Mouse (Mus musculus): ENCODE measurements around the gene Gm2696. TPM values are rescaled to one million over a fixed set of nuclear protein-coding genes. Genes with fewer than 3 reads are reported as not detected.

Gm2696 gene
- polyA plus RNA-seq, 1 experiment from 2014 or later = not detected

- H3K9me3 ChIP-seq (replicated peaks) = no peaks in the 10 kb centered on the region
- no peak within 1 kb of the TSS for H3K9ac ChIP-seq
- no peak within 1 kb of the TSS for H3K27ac ChIP-seq
- no peaks in the 10 kb centered on the region for H3K4me1 ChIP-seq (replicated peaks)
- H3K4me2 ChIP-seq = no peak within 1 kb of the TSS
- H3K36me3 ChIP-seq = no peaks in the 10 kb centered on the region
- WGBS = 55% methylated on average over 9 of the region's 9 CpGs
- H3K27me3 ChIP-seq = 0 out of 2 replicates have a peak, but pooled peaks cover 4% of the 10 kb centered on the region
- no peak for ATAC-seq (replicated peaks; ENCODE audit: insufficient number of reproducible peaks, insufficient read depth, low FRiP score, low read depth)
- no peak within 1 kb of the TSS for H3K4me3 ChIP-seq
These were observed 38.1 kb downstream of the Gm2696 start, which contains the start of gene Gm10318 for GRCm38 (mm10) chr10:77852559-77852958. Gene Gm10318, plus strand, starts transcription at chr10:77852859.

GRCm38 (mm10) chr10:77861675-77862074, 47.2 kb downstream of the Gm2696 start, which contains the start of gene Gm3285:
Gene Gm3285, plus strand, starts transcription at chr10:77861975.
- Histone ChIP-seq H3K36me3 (no peaks in the 10 kb centered on the region), H3K9me3 (replicated peaks) (no peaks in the 10 kb centered on the region), H3K9ac (no peak within 1 kb of the TSS), H3K27ac (no peak within 1 kb of the TSS), H3K4me3 (no peak within 1 kb of the TSS), H3K27me3 (peaks cover 7% of the 10 kb centered on the region; the same call in 1 of the 2 replicates), H3K4me2 (no peak within 1 kb of the TSS), H3K4me1 (replicated peaks) (no peaks in the 10 kb centered on the region)
- ATAC-seq (replicated peaks; ENCODE audit: insufficient number of reproducible peaks, insufficient read depth, low FRiP score, low read depth) = no peak
- WGBS = 35% methylated on average over 7 of the region's 7 CpGs

- H3K36me3 ChIP-seq = no peaks in the 10 kb centered on the region
- peaks cover 11% of the 10 kb centered on the region; the same call in 1 of the 2 replicates for H3K27me3 ChIP-seq
- H3K27ac ChIP-seq = no peak overlapping the region
- ATAC-seq (replicated peaks; ENCODE audit: insufficient number of reproducible peaks, insufficient read depth, low FRiP score, low read depth) = peak; percentile 74
- H3K4me3 ChIP-seq = peak overlapping the region; percentile 13; the same call in 1 of the 2 replicates
- peak overlapping the region; percentile 33; the same call in 1 of the 2 replicates for H3K4me2 ChIP-seq
- 28% methylated on average over 14 of the region's 14 CpGs for whole genome bisulfite sequencing
- no peaks in the 10 kb centered on the region for H3K9me3 ChIP-seq (replicated peaks)
- no peak overlapping the region for H3K9ac ChIP-seq
- no peaks in the 10 kb centered on the region for H3K4me1 ChIP-seq (replicated peaks)
These were observed 49.7 kb downstream of the Gm2696 start for GRCm38 (mm10) chr10:77864067-77864761.

GRCm38 (mm10) chr10:77864762-77865143, 50.3 kb downstream of the Gm2696 start:
- H3K27ac ChIP-seq = no peak overlapping the region
- peak overlapping the region; percentile 33; the same call in 1 of the 2 replicates for H3K4me2 ChIP-seq
- H3K9me3 ChIP-seq (replicated peaks) = no peaks in the 10 kb centered on the region
- no peak overlapping the region for H3K9ac ChIP-seq
- peak overlapping the region; percentile 13; the same call in 1 of the 2 replicates for H3K4me3 ChIP-seq
- no peak for ATAC-seq (replicated peaks; ENCODE audit: insufficient number of reproducible peaks, insufficient read depth, low FRiP score, low read depth)
- WGBS = 24% methylated on average over 11 of the region's 11 CpGs
- H3K27me3 ChIP-seq = peaks cover 11% of the 10 kb centered on the region; the same call in 1 of the 2 replicates
- no peaks in the 10 kb centered on the region for H3K36me3 ChIP-seq
- no peaks in the 10 kb centered on the region for H3K4me1 ChIP-seq (replicated peaks)

GRCm38 (mm10) chr10:77867546-77867945, 53.1 kb downstream of the Gm2696 start:
- no peaks in the 10 kb centered on the region for H3K4me1 ChIP-seq (replicated peaks)
- no peak overlapping the region for H3K4me3 ChIP-seq
- H3K9ac ChIP-seq = no peak overlapping the region
- H3K9me3 ChIP-seq (replicated peaks) = no peaks in the 10 kb centered on the region
- no peak for ATAC-seq (replicated peaks; ENCODE audit: insufficient number of reproducible peaks, insufficient read depth, low FRiP score, low read depth)
- 0 out of 2 replicates have a peak, but pooled peaks cover 5% of the 10 kb centered on the region for H3K27me3 ChIP-seq
- 6% methylated on average over 1 of the region's 1 CpGs for WGBS
- H3K4me2 ChIP-seq = no peak overlapping the region
- no peak overlapping the region for H3K27ac ChIP-seq
- H3K36me3 ChIP-seq = no peaks in the 10 kb centered on the region

GRCm38 (mm10) chr10:77869651-77870050, 55.2 kb downstream of the Gm2696 start:
- Histone ChIP-seq H3K9me3 (replicated peaks) (no peaks in the 10 kb centered on the region), H3K27me3 (0 out of 2 replicates have a peak, but pooled peaks cover 5% of the 10 kb centered on the region), H3K27ac (no peak overlapping the region), H3K4me2 (no peak overlapping the region), H3K4me3 (no peak overlapping the region), H3K4me1 (replicated peaks) (no peaks in the 10 kb centered on the region), H3K9ac (no peak overlapping the region), H3K36me3 (no peaks in the 10 kb centered on the region)
- 79% methylated on average over 7 of the region's 7 CpGs for WGBS
- no peak for ATAC-seq (replicated peaks; ENCODE audit: insufficient number of reproducible peaks, insufficient read depth, low FRiP score, low read depth)

GRCm38 (mm10) chr10:77878985-77879384, 64.5 kb downstream of the Gm2696 start:
- Histone ChIP-seq H3K4me3 (no peak overlapping the region), H3K9ac (no peak overlapping the region), H3K27ac (no peak overlapping the region), H3K4me2 (no peak overlapping the region), H3K36me3 (no peaks in the 10 kb centered on the region), H3K27me3 (peaks cover 2% of the 10 kb centered on the region; the same call in 1 of the 2 replicates), H3K9me3 (replicated peaks) (no peaks in the 10 kb centered on the region), H3K4me1 (replicated peaks) (no peaks in the 10 kb centered on the region)
- WGBS = 55% methylated on average over 6 of the region's 6 CpGs
- no peak for ATAC-seq (replicated peaks; ENCODE audit: insufficient number of reproducible peaks, insufficient read depth, low FRiP score, low read depth)

- Histone ChIP-seq H3K36me3 (no peaks in the 10 kb centered on the region), H3K27ac (no peak overlapping the region), H3K4me1 (replicated peaks) (no peaks in the 10 kb centered on the region), H3K9me3 (replicated peaks) (no peaks in the 10 kb centered on the region), H3K4me3 (no peak overlapping the region), H3K9ac (no peak overlapping the region), H3K27me3 (peaks cover 4% of the 10 kb centered on the region; the same call in 1 of the 2 replicates), H3K4me2 (no peak overlapping the region)
- ATAC-seq (replicated peaks; ENCODE audit: insufficient number of reproducible peaks, insufficient read depth, low FRiP score, low read depth) = no peak
- whole genome bisulfite sequencing = 59% methylated on average over 3 of the region's 3 CpGs
These were observed 65.8 kb downstream of the Gm2696 start for GRCm38 (mm10) chr10:77880305-77880704.

GRCm38 (mm10) chr10:77882553-77882952, 68.1 kb downstream of the Gm2696 start:
- no peak overlapping the region for H3K4me3 ChIP-seq
- peaks cover 20% of the 10 kb centered on the region for H3K27me3 ChIP-seq
- H3K9ac ChIP-seq = no peak overlapping the region
- WGBS = 77% methylated on average over 5 of the region's 5 CpGs
- no peak overlapping the region for H3K27ac ChIP-seq
- no peak for ATAC-seq (replicated peaks; ENCODE audit: insufficient number of reproducible peaks, insufficient read depth, low FRiP score, low read depth)
- no peaks in the 10 kb centered on the region for H3K4me1 ChIP-seq (replicated peaks)
- no peak overlapping the region for H3K4me2 ChIP-seq
- no peaks in the 10 kb centered on the region for H3K9me3 ChIP-seq (replicated peaks)
- H3K36me3 ChIP-seq = no peaks in the 10 kb centered on the region

Other genes starting within 250 kb of the Gm2696 start
- gene Pttg1ip, start 233.0 kb upstream of the Gm2696 start, polyA plus RNA-seq (2015; fragmentation: Nextera tagmentation; extraction: Ambion mirVana) = 105 and 125 TPM in 2 replicates
- gene Sumo3, start 208.6 kb upstream of the Gm2696 start, polyA plus RNA-seq (2015; fragmentation: Nextera tagmentation; extraction: Ambion mirVana) = 138 and 169 TPM in 2 replicates
- gene Gm49325, start 208.5 kb upstream of the Gm2696 start, polyA plus RNA-seq (2015; fragmentation: Nextera tagmentation; extraction: Ambion mirVana) = 0.60 and 3.9 TPM in 2 replicates
- 66.3 and 85.1 TPM in 2 replicates for gene Ube2g2, start 192.4 kb upstream of the Gm2696 start, polyA plus RNA-seq (2015; fragmentation: Nextera tagmentation; extraction: Ambion mirVana)
- 0.42 TPM in 1 of 2 replicates, not detected in the other for gene Tspear, start 128.1 kb upstream of the Gm2696 start, polyA plus RNA-seq (2015; fragmentation: Nextera tagmentation; extraction: Ambion mirVana)
- not detected in 2 replicates for gene Gm19402, start 123.9 kb upstream of the Gm2696 start, polyA plus RNA-seq (2015; fragmentation: Nextera tagmentation; extraction: Ambion mirVana)
- not detected in 2 replicates for gene Gm9508, start 117.4 kb upstream of the Gm2696 start, polyA plus RNA-seq (2015; fragmentation: Nextera tagmentation; extraction: Ambion mirVana)
- not detected in 2 replicates for gene Gm10272, start 108.1 kb upstream of the Gm2696 start, polyA plus RNA-seq (2015; fragmentation: Nextera tagmentation; extraction: Ambion mirVana)
- gene Gm10024, start 103.2 kb upstream of the Gm2696 start, polyA plus RNA-seq (2015; fragmentation: Nextera tagmentation; extraction: Ambion mirVana) = not detected in 2 replicates
- gene Gm10142, start 98.9 kb upstream of the Gm2696 start, polyA plus RNA-seq (2015; fragmentation: Nextera tagmentation; extraction: Ambion mirVana) = not detected in 2 replicates
- gene Krtap12-1, start 94.1 kb upstream of the Gm2696 start, polyA plus RNA-seq (2015; fragmentation: Nextera tagmentation; extraction: Ambion mirVana) = not detected in 2 replicates
- gene Gm10100, start 88.2 kb upstream of the Gm2696 start, polyA plus RNA-seq (2015; fragmentation: Nextera tagmentation; extraction: Ambion mirVana) = not detected in 2 replicates
- gene Gm18596, start 72.0 kb upstream of the Gm2696 start, polyA plus RNA-seq (2015; fragmentation: Nextera tagmentation; extraction: Ambion mirVana) = not detected in 2 replicates
- not detected in 2 replicates for gene Gm9736, start 63.3 kb upstream of the Gm2696 start, polyA plus RNA-seq (2015; fragmentation: Nextera tagmentation; extraction: Ambion mirVana)
- gene Gm3233, start 55.0 kb upstream of the Gm2696 start, polyA plus RNA-seq (2015; fragmentation: Nextera tagmentation; extraction: Ambion mirVana) = not detected in 2 replicates
- not detected in 2 replicates for gene Gm3238, start 43.4 kb upstream of the Gm2696 start, polyA plus RNA-seq (2015; fragmentation: Nextera tagmentation; extraction: Ambion mirVana)
- gene Gm7138, start 37.7 kb upstream of the Gm2696 start, polyA plus RNA-seq (2015; fragmentation: Nextera tagmentation; extraction: Ambion mirVana) = not detected in 2 replicates
- not detected in 2 replicates for gene Gm3250, start 32.1 kb upstream of the Gm2696 start, polyA plus RNA-seq (2015; fragmentation: Nextera tagmentation; extraction: Ambion mirVana)
- not detected in 2 replicates for gene Gm7137, start 26.5 kb upstream of the Gm2696 start, polyA plus RNA-seq (2015; fragmentation: Nextera tagmentation; extraction: Ambion mirVana)
- gene Gm9639, start 19.6 kb upstream of the Gm2696 start, polyA plus RNA-seq (2015; fragmentation: Nextera tagmentation; extraction: Ambion mirVana) = not detected in 2 replicates
- not detected in 2 replicates for gene Gm19668, start 15.5 kb upstream of the Gm2696 start, polyA plus RNA-seq (2015; fragmentation: Nextera tagmentation; extraction: Ambion mirVana)
- gene Gm9507, start 2.8 kb upstream of the Gm2696 start, polyA plus RNA-seq (2015; fragmentation: Nextera tagmentation; extraction: Ambion mirVana) = not detected in 2 replicates
- gene Krtap10-4, start 12.4 kb downstream of the Gm2696 start, polyA plus RNA-seq (2015; fragmentation: Nextera tagmentation; extraction: Ambion mirVana) = not detected in 2 replicates
- gene Krtap10-10, start 21.3 kb downstream of the Gm2696 start, polyA plus RNA-seq (2015; fragmentation: Nextera tagmentation; extraction: Ambion mirVana) = not detected in 2 replicates
- not detected in 2 replicates for gene Gm36176, start 32.1 kb downstream of the Gm2696 start, polyA plus RNA-seq (2015; fragmentation: Nextera tagmentation; extraction: Ambion mirVana)
- gene Gm10318, start 38.2 kb downstream of the Gm2696 start, polyA plus RNA-seq (2015; fragmentation: Nextera tagmentation; extraction: Ambion mirVana) = not detected in 2 replicates
- gene Gm3285, start 47.3 kb downstream of the Gm2696 start, polyA plus RNA-seq (2015; fragmentation: Nextera tagmentation; extraction: Ambion mirVana) = not detected in 2 replicates
- gene Lrrc3, start 87.9 kb downstream of the Gm2696 start, polyA plus RNA-seq (2015; fragmentation: Nextera tagmentation; extraction: Ambion mirVana) = 1.1 and 2.2 TPM in 2 replicates
- gene Trpm2, start 155.9 kb downstream of the Gm2696 start, polyA plus RNA-seq (2015; fragmentation: Nextera tagmentation; extraction: Ambion mirVana) = 0.34 and 2.5 TPM in 2 replicates
- 16.7 and 20.8 TPM in 2 replicates for gene 1810043G02Rik, start 163.8 kb downstream of the Gm2696 start, polyA plus RNA-seq (2015; fragmentation: Nextera tagmentation; extraction: Ambion mirVana)
- 167 and 185 TPM in 2 replicates for gene Pfkl, start 195.4 kb downstream of the Gm2696 start, polyA plus RNA-seq (2015; fragmentation: Nextera tagmentation; extraction: Ambion mirVana)
- gene Dnmt3l, start 227.3 kb downstream of the Gm2696 start, polyA plus RNA-seq (2015; fragmentation: Nextera tagmentation; extraction: Ambion mirVana) = not detected in 2 replicates
- gene Aire, start 228.9 kb downstream of the Gm2696 start, polyA plus RNA-seq (2015; fragmentation: Nextera tagmentation; extraction: Ambion mirVana) = 0.16 and 1.5 TPM in 2 replicates

All from heart, embryonic 15.5 days (tissue).